Mouse (Mus musculus): ENCODE results near the gene Tnrc6b. TPM values are rescaled to one million over a fixed set of nuclear protein-coding genes. Genes with fewer than 3 reads are reported as not detected.

Tnrc6b gene
- total RNA-seq, 2 experiments from 2014 or later: 42.3 to 53.3 TPM

Small RNAs within 50 kb of the gene (microRNA-seq; reads per million reads assigned to microRNA genes)
- gene Mir5113 (ENCODE audit: borderline number of aligned reads in 2 of 2): 17.5 to 39.0 reads per million in 2 experiments

Other genes starting within 250 kb of the Tnrc6b start
- not detected for gene Enthd1, start 146.2 kb upstream of the Tnrc6b start, total RNA-seq (2021)
- gene Grap2, start 138.7 kb upstream of the Tnrc6b start, total RNA-seq (2021): 1 to 10 TPM in 1 of 2 experiments, under 1 TPM in 1; 0.46 to 1.3 TPM
- gene Fam83f, start 39.5 kb upstream of the Tnrc6b start, total RNA-seq (2021): under 1 TPM in 1 of 2 experiments, not detected in 1; 0.17 TPM
- 10 to 100 TPM; 86.9 to 92.6 TPM for gene Adsl, start 237.2 kb downstream of the Tnrc6b start, total RNA-seq (2021)